Comparison of ENCODE assay signal across 24 mouse cellular contexts in the genomic region with DNA sequence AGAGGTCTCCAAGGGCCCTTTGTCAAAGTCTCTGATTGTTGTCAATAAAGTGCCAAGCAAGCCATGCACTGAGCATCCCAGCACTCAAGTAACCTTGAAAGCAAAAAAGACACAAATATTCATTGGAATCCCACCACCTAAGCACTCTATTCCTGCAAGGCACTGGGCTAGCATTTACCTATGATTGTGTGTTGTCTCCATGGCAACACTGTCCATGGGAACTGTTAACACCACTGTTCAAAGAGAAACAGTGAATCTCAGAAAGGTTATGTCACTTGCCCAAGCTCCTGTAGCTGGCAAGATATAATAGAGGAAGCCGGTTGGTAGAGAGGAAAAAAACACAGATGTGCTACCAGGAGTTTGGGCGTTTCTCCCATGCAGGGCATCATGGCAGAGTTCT.
"Had no signal": no experiment of that assay in that cellular context is flagged by ENCODE, and none has a peak within 500 bp of the region (broad histone marks: within the 10 kb centered on the region; RNA-seq: fewer than 3 reads in every experiment).

No protein-coding gene starts in this region.

- H3K9me3 ChIP-seq: heart, embryonic 10.5 days; heart, embryonic 12.5 days; hindbrain, embryonic 10.5 days; hindbrain, embryonic 13.5 days; hindbrain, embryonic 15.5 days; intestine, embryonic 15.5 days; limb, embryonic 10.5 days; limb, embryonic 12.5 days had no signal

- H3K27me3 ChIP-seq: heart, embryonic 12.5 days; hindbrain, embryonic 13.5 days; hindbrain, embryonic 15.5 days; intestine, embryonic 15.5 days; limb, embryonic 12.5 days had no signal

- H3K4me3 ChIP-seq: gastrocnemius, adult 2 months; heart, embryonic 10.5 days; heart, embryonic 12.5 days; hindbrain, embryonic 10.5 days; hindbrain, embryonic 13.5 days; hindbrain, embryonic 15.5 days; intestine, embryonic 15.5 days; left cerebral cortex, adult 2 months; limb, embryonic 10.5 days; limb, embryonic 12.5 days had no signal

- ATAC-seq: inflammation-experienced regulatory T-cells, adult 6 months; intestine, embryonic 15.5 days; intestine, postnatal 0 days had no signal

- H3K4me2 ChIP-seq: heart, embryonic 12.5 days; hindbrain, embryonic 13.5 days; hindbrain, embryonic 15.5 days; intestine, embryonic 15.5 days; limb, embryonic 12.5 days; liver, embryonic 11.5 days had no signal

- H3K4me1 ChIP-seq: heart, embryonic 10.5 days; heart, embryonic 12.5 days; hindbrain, embryonic 10.5 days; hindbrain, embryonic 13.5 days; hindbrain, embryonic 15.5 days; intestine, embryonic 15.5 days; limb, embryonic 10.5 days; limb, embryonic 12.5 days had no signal

- H3K27ac ChIP-seq: gastrocnemius, adult 2 months; heart, embryonic 10.5 days; hindbrain, embryonic 10.5 days; hindbrain, embryonic 13.5 days; hindbrain, embryonic 15.5 days; intestine, embryonic 15.5 days; left cerebral cortex, adult 2 months; limb, embryonic 10.5 days; limb, embryonic 12.5 days had no signal

- H3K36me3 ChIP-seq: heart, embryonic 10.5 days; heart, embryonic 12.5 days; hindbrain, embryonic 10.5 days; hindbrain, embryonic 15.5 days; intestine, embryonic 15.5 days; limb, embryonic 10.5 days; limb, embryonic 12.5 days had no signal

- DNase-seq: gastrocnemius, adult 2 months; gastrocnemius, postnatal 10 days; gastrocnemius, postnatal 25 days; heart, adult 18-20 months; heart, postnatal 10 days; heart, postnatal 4 days; kidney, adult 18-20 months; kidney, adult 8-10 months; kidney, postnatal 10 days; kidney, postnatal 25 days; kidney, postnatal 4 days; liver had no signal

- H3K9ac ChIP-seq: heart, embryonic 12.5 days; hindbrain, embryonic 13.5 days; hindbrain, embryonic 15.5 days; intestine, embryonic 15.5 days; limb, embryonic 12.5 days had no signal
